Mouse (Mus musculus): ENCODE results near the gene Milr1.

DNA sequence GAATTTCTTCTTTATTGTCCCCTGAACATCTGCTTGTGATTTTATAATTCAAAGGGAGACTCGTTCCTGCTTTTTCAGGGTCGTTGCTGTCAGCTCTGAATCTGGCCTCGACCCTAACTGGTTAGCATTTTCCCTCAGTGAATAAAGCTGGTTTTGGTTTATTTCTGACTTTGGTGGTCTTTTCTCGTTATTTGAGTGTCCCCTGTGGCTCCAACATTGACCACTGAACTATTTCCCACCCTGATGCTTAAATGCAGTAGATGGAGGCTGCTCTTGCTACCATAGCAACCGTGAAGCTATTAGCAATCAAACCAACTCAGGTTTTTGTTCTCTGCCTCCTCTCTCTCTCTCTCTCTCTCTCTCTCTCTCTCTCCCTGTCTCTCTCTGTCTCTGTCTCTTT, 23.1 kb upstream of the Milr1 start:
- TF ChIP-seq POLR2A (IDR thresholded peaks at IDR 0.05; ENCODE audit: low read depth, low read length) (no peak), CTCF (IDR thresholded peaks at IDR 0.05; ENCODE audit: extremely low read depth, insufficient read length, insufficient replicate concordance, low read depth, low read length) (no peak)

Measured in small intestine, adult 2 months (tissue).